Mouse (Mus musculus): Measurements from ENCODE around the gene Olfr1357. TPM values are rescaled to one million over a fixed set of nuclear protein-coding genes. Genes with fewer than 3 reads are reported as not detected.

Olfr1357 gene
- polyA plus RNA-seq, 1 experiment: not detected

DNA sequence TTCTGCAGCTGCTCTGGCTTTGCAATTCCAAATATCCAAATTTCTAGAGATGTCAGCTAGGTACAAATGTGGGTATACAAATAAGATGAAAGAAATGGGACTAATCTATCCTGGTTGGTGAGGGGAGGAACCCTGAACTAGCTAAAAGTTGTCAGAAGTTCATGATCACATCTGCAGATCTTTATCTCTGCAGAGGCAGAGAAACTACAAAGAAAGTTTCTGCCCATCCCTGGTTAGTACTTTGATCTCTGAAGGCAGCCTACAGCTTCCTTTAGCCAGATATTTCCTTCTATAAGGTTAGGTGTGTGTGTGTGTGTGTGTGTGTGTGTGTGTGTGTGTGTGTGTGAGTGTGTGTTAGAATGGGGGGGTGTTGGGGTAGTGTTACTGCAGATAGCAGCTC, 23.3 kb downstream of the Olfr1357 start:
- H3K36me3 ChIP-seq (ENCODE audit: control insufficient read depth): no peaks in the 10 kb centered on the region
- peaks cover 52% of the 10 kb centered on the region for H3K27me3 ChIP-seq (ENCODE audit: control insufficient read depth)
- H3K9me3 ChIP-seq (ENCODE audit: control insufficient read depth, low read length): no peaks in the 10 kb centered on the region
- TF ChIP-seq TAL1 (IDR thresholded peaks at IDR 0.05; ENCODE audit: low read length) (no peak), GATA1 (IDR thresholded peaks at IDR 0.05; ENCODE audit: low read length) (no peak)
- H3K4me3 ChIP-seq (replicated peaks): no peak overlapping the region
- H3K4me1 ChIP-seq (ENCODE audit: control insufficient read depth): no peaks in the 10 kb centered on the region

DNA sequence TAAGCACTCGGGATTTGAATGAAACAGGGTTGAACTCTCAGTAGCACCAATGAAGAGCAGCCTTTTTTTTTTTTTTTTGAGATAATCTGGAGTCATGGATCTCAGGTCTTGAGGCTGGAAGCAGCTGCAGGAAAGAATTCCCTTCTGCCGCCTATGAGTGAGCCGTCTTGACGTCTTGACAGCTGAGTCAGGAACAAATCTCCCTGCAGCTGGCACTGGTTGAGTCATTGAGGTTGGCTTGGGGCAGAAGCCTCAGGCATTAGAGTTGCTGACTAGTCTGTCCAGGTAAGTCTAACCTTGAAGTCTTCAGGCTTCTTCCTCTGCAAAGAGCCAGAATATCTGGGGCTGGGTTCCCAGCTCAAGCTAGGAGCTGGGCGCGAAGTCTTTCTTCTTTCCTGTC, 23.7 kb downstream of the Olfr1357 start:
- Histone ChIP-seq H3K27me3 (ENCODE audit: control insufficient read depth) (peaks cover 55% of the 10 kb centered on the region), H3K4me3 (replicated peaks) (no peak overlapping the region), H3K4me1 (ENCODE audit: control insufficient read depth) (no peaks in the 10 kb centered on the region), H3K9me3 (ENCODE audit: control insufficient read depth, low read length) (no peaks in the 10 kb centered on the region), H3K36me3 (ENCODE audit: control insufficient read depth) (no peaks in the 10 kb centered on the region)
- no peak for TF ChIP-seq TAL1 (IDR thresholded peaks at IDR 0.05; ENCODE audit: low read length)
- TF ChIP-seq GATA1 (IDR thresholded peaks at IDR 0.05; ENCODE audit: low read length): no peak

- no peak for TF ChIP-seq GATA1 (IDR thresholded peaks at IDR 0.05; ENCODE audit: low read length)
- Histone ChIP-seq H3K27me3 (ENCODE audit: control insufficient read depth) (peaks cover 58% of the 10 kb centered on the region), H3K4me1 (ENCODE audit: control insufficient read depth) (no peaks in the 10 kb centered on the region), H3K9me3 (ENCODE audit: control insufficient read depth, low read length) (no peaks in the 10 kb centered on the region), H3K36me3 (ENCODE audit: control insufficient read depth) (no peaks in the 10 kb centered on the region), H3K4me3 (replicated peaks) (no peak overlapping the region)
These were observed 24.1 kb downstream of the Olfr1357 start for GRCm38 (mm10) chr10:78593736-78594135.

DNA sequence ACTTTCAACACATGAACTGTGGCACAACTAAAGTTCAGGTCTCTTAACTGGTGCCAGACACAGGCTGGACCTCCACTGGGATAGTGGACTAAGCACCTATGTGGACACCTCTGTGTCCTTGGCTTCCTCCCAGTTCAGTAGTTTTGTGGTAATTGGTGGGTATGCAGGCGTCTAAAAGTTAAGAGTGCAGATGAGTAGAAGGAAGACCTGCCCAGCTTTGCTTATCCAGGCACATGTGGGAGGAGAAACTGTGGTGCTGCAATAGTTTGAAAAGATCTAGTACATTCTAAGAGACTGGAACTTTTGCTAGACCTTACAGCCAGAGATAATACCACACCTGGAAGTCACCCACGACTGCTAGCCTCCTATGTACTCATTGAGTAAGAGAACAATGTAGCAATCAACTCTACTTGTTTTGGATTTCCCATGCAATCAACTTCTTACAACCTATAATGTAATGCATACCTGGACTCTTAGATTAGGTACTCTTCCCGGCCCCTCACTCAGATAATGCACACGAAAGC, 25.0 kb downstream of the Olfr1357 start:
- H3K9me3 ChIP-seq (ENCODE audit: control insufficient read depth, low read length): no peaks in the 10 kb centered on the region
- no peaks in the 10 kb centered on the region for H3K4me1 ChIP-seq (ENCODE audit: control insufficient read depth)
- H3K27me3 ChIP-seq (ENCODE audit: control insufficient read depth): peaks cover 56% of the 10 kb centered on the region
- no peak overlapping the region for H3K4me3 ChIP-seq (replicated peaks)
- H3K36me3 ChIP-seq (ENCODE audit: control insufficient read depth): no peaks in the 10 kb centered on the region
- TF ChIP-seq TAL1 (IDR thresholded peaks at IDR 0.05; ENCODE audit: low read length) (no peak), GATA1 (IDR thresholded peaks at IDR 0.05; ENCODE audit: low read length) (no peak)

DNA sequence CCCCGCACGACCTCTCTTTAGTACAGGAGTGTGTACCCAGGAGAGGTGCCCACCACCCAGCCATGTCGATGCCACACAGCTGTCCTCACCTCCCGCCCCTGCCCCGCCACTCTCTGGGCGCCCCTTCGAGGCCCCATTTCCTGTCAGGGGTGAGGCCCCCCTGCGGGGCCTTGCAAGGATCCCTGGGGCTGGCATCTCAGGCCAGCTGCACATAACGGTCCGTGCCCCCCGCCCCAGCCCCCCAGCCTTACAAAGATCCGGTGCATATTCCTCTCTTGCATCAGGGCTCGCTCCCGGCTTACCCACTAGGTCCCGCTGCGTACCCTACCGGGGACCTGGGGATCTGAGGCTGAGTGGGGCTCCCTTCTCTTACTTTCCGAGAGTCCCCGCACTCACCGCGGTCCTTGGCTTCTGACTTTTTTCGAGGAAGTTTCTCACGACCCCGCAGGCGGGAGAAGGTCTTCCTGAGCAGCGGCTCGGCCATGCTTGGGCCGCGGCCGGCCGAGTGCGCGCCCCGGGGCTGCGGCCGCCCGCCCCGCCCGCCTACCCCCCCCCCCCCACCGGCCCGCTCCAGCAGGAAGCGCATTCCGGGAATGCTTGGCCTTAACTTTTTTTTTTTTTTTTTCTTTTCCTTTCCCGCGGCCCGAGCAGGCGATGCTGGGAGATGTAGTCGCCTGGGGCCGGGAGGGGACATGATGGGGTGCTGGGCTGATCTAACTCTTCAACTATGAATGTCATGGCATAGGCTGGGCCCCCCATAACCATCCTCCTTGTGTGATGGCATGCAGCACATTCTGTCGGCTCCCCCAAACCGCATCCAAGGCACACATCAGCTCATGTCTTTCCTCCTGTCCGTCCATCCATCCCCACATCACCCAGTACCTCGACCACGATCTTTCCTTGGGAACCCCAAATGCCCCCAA, 26.2 kb downstream of the Olfr1357 start, which contains the start of gene Syde1:
Gene Syde1 (minus strand): TSS at position 559 of the 923 bp plus-strand sequence.
- TF ChIP-seq GATA1 (IDR thresholded peaks at IDR 0.05; ENCODE audit: low read length): no peak
- Histone ChIP-seq H3K4me3 (replicated peaks) (peak within 1 kb of the TSS; percentile 26), H3K27me3 (ENCODE audit: control insufficient read depth) (peaks cover 56% of the 10 kb centered on the region), H3K9me3 (ENCODE audit: control insufficient read depth, low read length) (no peaks in the 10 kb centered on the region), H3K4me1 (ENCODE audit: control insufficient read depth) (no peaks in the 10 kb centered on the region), H3K36me3 (ENCODE audit: control insufficient read depth) (no peaks in the 10 kb centered on the region)

- H3K27me3 ChIP-seq (ENCODE audit: control insufficient read depth): peaks cover 56% of the 10 kb centered on the region
These were observed 27.1 kb downstream of the Olfr1357 start for GRCm38 (mm10) chr10:78590744-78591143.

GRCm38 (mm10) chr10:78589901-78590300, 28.0 kb downstream of the Olfr1357 start:
- Histone ChIP-seq H3K9me3 (ENCODE audit: control insufficient read depth, low read length) (no peaks in the 10 kb centered on the region), H3K36me3 (ENCODE audit: control insufficient read depth) (no peaks in the 10 kb centered on the region), H3K4me3 (replicated peaks) (no peak overlapping the region), H3K4me1 (ENCODE audit: control insufficient read depth) (no peaks in the 10 kb centered on the region), H3K27me3 (ENCODE audit: control insufficient read depth) (peaks cover 51% of the 10 kb centered on the region)
- TF ChIP-seq GATA1 (IDR thresholded peaks at IDR 0.05; ENCODE audit: low read length): no peak
- no peak for TF ChIP-seq TAL1 (IDR thresholded peaks at IDR 0.05; ENCODE audit: low read length)

More at GRCm38 (mm10) chr10:78590744-78591143, 27.1 kb downstream of the Olfr1357 start:
- H3K36me3 ChIP-seq (ENCODE audit: control insufficient read depth): no peaks in the 10 kb centered on the region
- TF ChIP-seq GATA1 (IDR thresholded peaks at IDR 0.05; ENCODE audit: low read length) (no peak), TAL1 (IDR thresholded peaks at IDR 0.05; ENCODE audit: low read length) (no peak)
- no peaks in the 10 kb centered on the region for H3K9me3 ChIP-seq (ENCODE audit: control insufficient read depth, low read length)
- no peaks in the 10 kb centered on the region for H3K4me1 ChIP-seq (ENCODE audit: control insufficient read depth)
- H3K4me3 ChIP-seq (replicated peaks): no peak overlapping the region

DNA sequence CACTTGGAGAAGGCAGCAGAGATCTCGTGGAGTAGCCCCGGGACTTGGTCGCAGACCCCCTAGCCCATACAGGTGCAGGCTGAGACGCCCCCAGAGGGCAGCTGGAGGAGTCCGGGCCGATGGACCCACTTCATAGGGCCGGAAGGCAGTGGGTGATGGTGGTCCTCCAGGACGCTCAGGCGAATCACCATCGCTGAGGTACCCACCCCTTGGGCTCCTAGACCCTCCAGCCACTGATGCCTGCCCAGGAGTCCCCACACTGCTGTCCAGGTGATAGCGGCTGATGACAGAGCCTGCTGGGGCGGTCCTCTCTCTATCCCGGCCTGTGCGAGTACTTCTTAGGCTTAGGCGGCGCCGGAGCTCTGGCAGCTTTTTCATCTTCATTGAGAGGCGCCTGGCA, 28.6 kb downstream of the Olfr1357 start:
- TF ChIP-seq TAL1 (IDR thresholded peaks at IDR 0.05; ENCODE audit: low read length) (no peak), GATA1 (IDR thresholded peaks at IDR 0.05; ENCODE audit: low read length) (no peak)
- peaks cover 51% of the 10 kb centered on the region for H3K27me3 ChIP-seq (ENCODE audit: control insufficient read depth)
- H3K9me3 ChIP-seq (ENCODE audit: control insufficient read depth, low read length): no peaks in the 10 kb centered on the region

DNA sequence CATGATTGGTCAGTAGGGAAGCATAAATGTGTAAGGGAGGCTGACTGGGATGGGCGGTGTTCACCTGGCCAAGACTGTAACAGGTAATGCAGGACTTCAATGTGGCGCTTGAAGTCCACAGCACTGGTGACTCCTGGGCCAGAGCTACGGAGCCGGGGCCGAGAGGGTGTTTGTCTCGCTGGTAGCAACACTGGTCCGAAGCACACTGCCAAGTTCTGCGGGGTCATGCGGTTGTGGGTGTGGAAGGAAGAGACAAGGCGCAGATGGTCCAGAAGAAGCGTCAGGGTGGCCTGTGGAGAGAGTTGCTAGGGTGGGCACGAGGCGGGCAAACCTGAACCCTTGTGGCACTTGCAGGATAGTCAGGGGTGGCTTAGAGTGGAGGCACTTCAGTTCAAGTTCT, 31.8 kb downstream of the Olfr1357 start:
- Histone ChIP-seq H3K4me1 (ENCODE audit: control insufficient read depth) (no peaks in the 10 kb centered on the region), H3K36me3 (ENCODE audit: control insufficient read depth) (peaks cover 25% of the 10 kb centered on the region)

More for the DNA sequence above, 28.6 kb downstream of the Olfr1357 start:
- H3K4me3 ChIP-seq (replicated peaks): no peak overlapping the region
- no peaks in the 10 kb centered on the region; the same call in 1 of the 2 replicates for H3K36me3 ChIP-seq (ENCODE audit: control insufficient read depth)
- H3K4me1 ChIP-seq (ENCODE audit: control insufficient read depth): no peaks in the 10 kb centered on the region

More for the DNA sequence above, 31.8 kb downstream of the Olfr1357 start:
- H3K4me3 ChIP-seq (replicated peaks): no peak overlapping the region
- H3K27me3 ChIP-seq (ENCODE audit: control insufficient read depth): peaks cover 21% of the 10 kb centered on the region
- TF ChIP-seq TAL1 (IDR thresholded peaks at IDR 0.05; ENCODE audit: low read length) (no peak), GATA1 (IDR thresholded peaks at IDR 0.05; ENCODE audit: low read length) (no peak)
- no peaks in the 10 kb centered on the region for H3K9me3 ChIP-seq (ENCODE audit: control insufficient read depth, low read length)
